Mouse (Mus musculus): ENCODE results near the gene Alox12b. TPM values are rescaled to one million over a fixed set of nuclear protein-coding genes. Genes with fewer than 3 reads are reported as not detected.

Gene Alox12b
- polyA plus RNA-seq, 1 experiment from 2014 or later = 0.22 TPM

- H3K36me3 ChIP-seq (ENCODE audit: control insufficient read depth, insufficient read depth, low read length) = no peaks in the 10 kb centered on the region
- H3K4me3 ChIP-seq (replicated peaks; ENCODE audit: low read depth, low read length) = peak overlapping the region; percentile 69
- peaks cover 4% of the 10 kb centered on the region; the same call in 1 of the 2 replicates for H3K27me3 ChIP-seq (ENCODE audit: control insufficient read depth, insufficient read depth, low read length)
- peak overlapping the region; percentile 74 for H3K4me2 ChIP-seq (ENCODE audit: low read length)
- peaks cover 30% of the 10 kb centered on the region for H3K4me1 ChIP-seq (ENCODE audit: control insufficient read depth, insufficient read depth, low read length)
- WGBS = under 1% methylated on average over 31 of the region's 32 CpGs
- peak overlapping the region; percentile 70; the same call in 1 of the 2 replicates for H3K27ac ChIP-seq (replicated peaks; ENCODE audit: low read depth, low read length)
- ATAC-seq (ENCODE audit: low FRiP score, low TSS enrichment) = no peak
- H3K9ac ChIP-seq (replicated peaks; ENCODE audit: low read length) = peak overlapping the region; percentile 67
- H3K9me3 ChIP-seq (ENCODE audit: control insufficient read depth, low read length) = no peaks in the 10 kb centered on the region
- DNase-seq = peak; percentile 72
Observed at GRCm38 (mm10) chr11:69121741-69122335, 35.0 kb upstream of the Alox12b start.

DNA sequence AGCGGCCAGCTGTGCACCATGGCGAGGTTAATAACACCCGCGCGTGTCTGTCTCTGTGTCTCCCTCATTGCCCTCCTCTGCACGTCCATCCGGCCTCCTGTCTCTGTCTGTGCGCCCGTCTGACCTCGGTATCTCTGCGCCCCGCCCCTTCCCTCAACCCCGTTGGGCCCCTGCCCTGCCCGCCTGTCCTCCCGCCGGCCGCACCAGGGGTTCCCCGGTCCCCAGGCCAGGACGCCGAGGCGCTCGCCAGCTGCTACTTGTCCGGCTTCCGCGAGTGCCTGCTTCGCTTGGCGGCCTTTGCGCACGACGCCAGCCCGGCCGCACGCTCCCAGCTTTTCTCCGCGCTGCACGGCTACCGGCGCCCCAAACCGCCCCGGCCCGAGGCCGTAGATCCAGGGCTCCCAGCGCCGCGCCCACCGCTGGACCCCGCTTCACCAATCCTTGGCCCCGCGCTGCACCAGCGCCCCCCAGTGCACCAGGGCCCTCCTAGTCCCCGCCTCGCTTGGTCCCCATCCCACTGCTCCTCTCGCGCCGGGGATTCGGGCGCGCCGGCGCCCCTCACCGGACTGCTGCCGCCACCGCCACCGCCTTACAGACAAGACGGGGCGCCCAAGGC lies 34.3 kb upstream of the Alox12b start, which contains the start of gene 9130213A22Rik:
Gene 9130213A22Rik, minus strand, starts transcription at position 254 of the 616 bp plus-strand sequence.
- H3K27me3 ChIP-seq (ENCODE audit: control insufficient read depth, insufficient read depth, low read length) = peaks cover 4% of the 10 kb centered on the region; the same call in 1 of the 2 replicates
- H3K4me2 ChIP-seq (ENCODE audit: low read length) = peak within 1 kb of the TSS; percentile 74
- under 1% methylated on average over 62 of the region's 66 CpGs for WGBS
- peak within 1 kb of the TSS; percentile 70 for H3K27ac ChIP-seq (replicated peaks; ENCODE audit: low read depth, low read length)
- no peaks in the 10 kb centered on the region for H3K9me3 ChIP-seq (ENCODE audit: control insufficient read depth, low read length)
- H3K36me3 ChIP-seq (ENCODE audit: control insufficient read depth, insufficient read depth, low read length) = no peaks in the 10 kb centered on the region
- H3K4me1 ChIP-seq (ENCODE audit: control insufficient read depth, insufficient read depth, low read length) = peaks cover 26% of the 10 kb centered on the region
- DNase-seq (peak; percentile 90), ATAC-seq (ENCODE audit: low FRiP score, low TSS enrichment) (peak; percentile 72)
- H3K4me3 ChIP-seq (replicated peaks; ENCODE audit: low read depth, low read length) = peak within 1 kb of the TSS; percentile 69
- H3K9ac ChIP-seq (replicated peaks; ENCODE audit: low read length) = peak within 1 kb of the TSS; percentile 67

DNA sequence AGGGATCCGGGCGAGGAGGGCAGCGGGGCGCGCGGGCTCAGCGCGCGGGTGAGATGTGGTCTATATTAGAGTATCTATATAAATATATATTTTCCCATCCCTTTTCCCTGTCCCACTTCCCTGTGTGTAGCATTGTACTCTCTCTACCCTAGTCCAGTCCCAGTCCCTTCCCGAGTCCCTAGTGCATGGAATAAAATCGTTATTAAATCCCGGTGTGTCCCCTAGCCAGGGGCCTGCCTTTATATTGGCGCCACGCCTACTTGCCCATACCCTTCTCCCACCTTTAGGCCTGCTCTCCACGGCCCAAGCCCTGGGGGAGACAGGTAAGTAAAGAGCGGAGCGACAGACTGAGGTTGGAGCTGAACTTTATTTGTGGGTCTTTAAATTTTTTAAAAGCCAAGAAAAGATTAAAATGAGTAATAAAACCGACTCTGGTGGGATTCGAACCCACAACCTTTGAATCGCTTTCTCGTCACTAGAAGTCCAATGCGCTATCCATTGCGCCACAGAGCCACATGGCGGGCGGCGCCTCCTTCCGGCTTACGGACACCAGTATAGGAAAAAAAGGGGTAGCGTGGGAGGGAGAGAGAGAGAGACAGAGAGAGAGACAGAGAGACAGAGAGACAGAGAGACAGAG lies 33.6 kb upstream of the Alox12b start:
- H3K36me3 ChIP-seq (ENCODE audit: control insufficient read depth, insufficient read depth, low read length) = no peaks in the 10 kb centered on the region
- H3K4me3 ChIP-seq (replicated peaks; ENCODE audit: low read depth, low read length) = peak overlapping the region; percentile 69
- H3K27ac ChIP-seq (replicated peaks; ENCODE audit: low read depth, low read length) = peak overlapping the region; percentile 70
- ATAC-seq (ENCODE audit: low FRiP score, low TSS enrichment) = peak; percentile 6; the same call in 1 of the 2 replicates
- H3K27me3 ChIP-seq (ENCODE audit: control insufficient read depth, insufficient read depth, low read length) = peaks cover 4% of the 10 kb centered on the region; the same call in 1 of the 2 replicates
- WGBS = under 1% methylated on average over 29 of the region's 29 CpGs
- H3K4me1 ChIP-seq (ENCODE audit: control insufficient read depth, insufficient read depth, low read length) = peaks cover 23% of the 10 kb centered on the region
- H3K4me2 ChIP-seq (ENCODE audit: low read length) = peak overlapping the region; percentile 74
- peak; percentile 93 for DNase-seq
- no peaks in the 10 kb centered on the region for H3K9me3 ChIP-seq (ENCODE audit: control insufficient read depth, low read length)
- peak overlapping the region; percentile 67 for H3K9ac ChIP-seq (replicated peaks; ENCODE audit: low read length)

DNA sequence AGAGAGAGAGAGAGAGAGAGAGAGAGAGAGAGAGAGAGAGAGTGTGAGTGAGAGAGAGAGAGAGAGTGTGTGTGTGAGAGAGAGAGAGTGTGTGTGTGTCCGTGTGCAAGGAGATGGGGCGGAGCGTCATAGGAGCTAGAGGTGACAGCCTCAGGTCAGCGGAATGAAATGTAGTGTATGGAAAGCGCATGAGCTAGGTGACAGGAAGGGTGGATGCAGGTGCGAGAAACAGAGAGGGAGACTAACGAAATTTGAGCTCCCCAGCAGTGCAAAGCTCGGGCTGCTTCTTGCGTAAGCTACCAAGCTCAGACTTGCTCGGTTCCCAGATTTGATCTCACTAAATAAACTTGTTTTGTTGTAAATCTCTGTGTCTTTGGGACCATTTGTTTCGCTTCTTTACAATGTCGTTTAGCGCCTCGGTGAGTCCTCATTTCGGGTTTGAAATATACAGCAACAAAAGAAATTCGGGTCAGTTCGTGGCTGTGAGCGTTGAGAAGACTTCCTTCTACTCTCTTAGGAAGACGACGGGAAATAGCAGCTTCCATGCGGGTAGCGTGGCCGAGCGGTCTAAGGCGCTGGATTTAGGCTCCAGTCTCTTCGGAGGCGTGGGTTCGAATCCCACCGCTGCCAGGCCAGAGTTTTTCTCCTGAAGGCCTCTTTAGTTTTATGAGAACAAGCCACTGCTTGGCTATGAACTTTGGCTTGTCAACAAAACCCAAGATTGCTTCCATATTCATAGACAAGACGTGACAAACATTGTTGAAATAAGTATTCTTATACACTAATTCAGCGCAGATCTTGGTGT lies 32.9 kb upstream of the Alox12b start:
- H3K9ac ChIP-seq (replicated peaks; ENCODE audit: low read length) = peak overlapping the region; percentile 32
- peak overlapping the region; percentile 74 for H3K4me2 ChIP-seq (ENCODE audit: low read length)
- peak overlapping the region; percentile 62 for H3K27ac ChIP-seq (replicated peaks; ENCODE audit: low read depth, low read length)
- peak; percentile 95 for DNase-seq
- under 1% methylated on average over 31 of the region's 31 CpGs for WGBS
- H3K4me3 ChIP-seq (replicated peaks; ENCODE audit: low read depth, low read length) = peak overlapping the region; percentile 69
- no peaks in the 10 kb centered on the region for H3K36me3 ChIP-seq (ENCODE audit: control insufficient read depth, insufficient read depth, low read length)
- peak; percentile 66 for ATAC-seq (ENCODE audit: low FRiP score, low TSS enrichment)
- H3K4me1 ChIP-seq (ENCODE audit: control insufficient read depth, insufficient read depth, low read length) = peaks cover 22% of the 10 kb centered on the region
- H3K27me3 ChIP-seq (ENCODE audit: control insufficient read depth, insufficient read depth, low read length) = peaks cover 4% of the 10 kb centered on the region; the same call in 1 of the 2 replicates
- no peaks in the 10 kb centered on the region for H3K9me3 ChIP-seq (ENCODE audit: control insufficient read depth, low read length)

DNA sequence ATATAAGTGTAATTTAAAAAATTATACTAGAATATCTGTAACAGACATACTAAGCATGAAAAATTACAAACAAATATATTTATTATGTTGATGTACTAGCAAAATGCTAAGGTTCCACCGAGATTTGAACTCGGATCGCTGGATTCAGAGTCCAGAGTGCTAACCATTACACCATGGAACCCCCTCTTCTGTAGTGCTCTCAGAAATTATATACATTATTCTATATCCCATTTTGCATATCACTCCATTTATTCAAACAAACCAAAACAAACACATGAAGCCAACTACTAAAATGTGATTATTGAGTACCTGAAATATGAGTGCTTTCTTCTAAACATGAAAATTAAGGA lies 32.3 kb upstream of the Alox12b start:
- Histone ChIP-seq H3K27me3 (ENCODE audit: control insufficient read depth, insufficient read depth, low read length) (peaks cover 4% of the 10 kb centered on the region; the same call in 1 of the 2 replicates), H3K9me3 (ENCODE audit: control insufficient read depth, low read length) (no peaks in the 10 kb centered on the region), H3K27ac (replicated peaks; ENCODE audit: low read depth, low read length) (no peak overlapping the region), H3K4me1 (ENCODE audit: control insufficient read depth, insufficient read depth, low read length) (peaks cover 16% of the 10 kb centered on the region), H3K9ac (replicated peaks; ENCODE audit: low read length) (no peak overlapping the region), H3K4me2 (ENCODE audit: low read length) (peak overlapping the region; percentile 74), H3K36me3 (ENCODE audit: control insufficient read depth, insufficient read depth, low read length) (no peaks in the 10 kb centered on the region), H3K4me3 (replicated peaks; ENCODE audit: low read depth, low read length) (peak overlapping the region; percentile 69)
- ATAC-seq (ENCODE audit: low FRiP score, low TSS enrichment) (peak; percentile 60), DNase-seq (peak; percentile 91)
- under 1% methylated on average over 3 of the region's 3 CpGs for WGBS

- WGBS = under 1% methylated on average over 24 of the region's 24 CpGs
- Histone ChIP-seq H3K9ac (replicated peaks; ENCODE audit: low read length) (peak overlapping the region; percentile 54), H3K27me3 (ENCODE audit: control insufficient read depth, insufficient read depth, low read length) (peaks cover 4% of the 10 kb centered on the region; the same call in 1 of the 2 replicates), H3K4me2 (ENCODE audit: low read length) (peak overlapping the region; percentile 85), H3K4me1 (ENCODE audit: control insufficient read depth, insufficient read depth, low read length) (peaks cover 11% of the 10 kb centered on the region), H3K9me3 (ENCODE audit: control insufficient read depth, low read length) (no peaks in the 10 kb centered on the region), H3K27ac (replicated peaks; ENCODE audit: low read depth, low read length) (peak overlapping the region; percentile 82), H3K36me3 (ENCODE audit: control insufficient read depth, insufficient read depth, low read length) (no peaks in the 10 kb centered on the region), H3K4me3 (replicated peaks; ENCODE audit: low read depth, low read length) (peak overlapping the region; percentile 57)
- ATAC-seq (ENCODE audit: low FRiP score, low TSS enrichment) (peak; percentile 44), DNase-seq (peak; percentile 95)
Observed at GRCm38 (mm10) chr11:69125041-69125851, 31.5 kb upstream of the Alox12b start.

GRCm38 (mm10) chr11:69125852-69125918 lies 31.1 kb upstream of the Alox12b start, which contains the start of gene Aloxe3:
Aloxe3 (plus strand) TSS chr11:69125896.
- Histone ChIP-seq H3K4me3 (replicated peaks; ENCODE audit: low read depth, low read length) (peak within 1 kb of the TSS; percentile 57), H3K9ac (replicated peaks; ENCODE audit: low read length) (peak within 1 kb of the TSS; percentile 54), H3K27me3 (ENCODE audit: control insufficient read depth, insufficient read depth, low read length) (peaks cover 3% of the 10 kb centered on the region; the same call in 1 of the 2 replicates), H3K4me1 (ENCODE audit: control insufficient read depth, insufficient read depth, low read length) (peaks cover 10% of the 10 kb centered on the region; the same call in 1 of the 2 replicates), H3K9me3 (ENCODE audit: control insufficient read depth, low read length) (no peaks in the 10 kb centered on the region), H3K4me2 (ENCODE audit: low read length) (peak within 1 kb of the TSS; percentile 85), H3K27ac (replicated peaks; ENCODE audit: low read depth, low read length) (peak within 1 kb of the TSS; percentile 82), H3K36me3 (ENCODE audit: control insufficient read depth, insufficient read depth, low read length) (no peaks in the 10 kb centered on the region)
- ATAC-seq (ENCODE audit: low FRiP score, low TSS enrichment) (no peak), DNase-seq (no peak)
- 4% methylated on average over 3 of the region's 3 CpGs for WGBS
